Mouse (Mus musculus): Measurements from ENCODE around the gene Rpl6. TPM values are rescaled to one million over a fixed set of nuclear protein-coding genes. Genes with fewer than 3 reads are reported as not detected.
"Not testable (repeated sequence)": the region's sequence is repeated elsewhere in the genome, so short reads cannot be mapped to it uniquely, and the experiment has no call there.

Gene Rpl6
- polyA plus RNA-seq, 1 experiment = 394 TPM

DNA sequence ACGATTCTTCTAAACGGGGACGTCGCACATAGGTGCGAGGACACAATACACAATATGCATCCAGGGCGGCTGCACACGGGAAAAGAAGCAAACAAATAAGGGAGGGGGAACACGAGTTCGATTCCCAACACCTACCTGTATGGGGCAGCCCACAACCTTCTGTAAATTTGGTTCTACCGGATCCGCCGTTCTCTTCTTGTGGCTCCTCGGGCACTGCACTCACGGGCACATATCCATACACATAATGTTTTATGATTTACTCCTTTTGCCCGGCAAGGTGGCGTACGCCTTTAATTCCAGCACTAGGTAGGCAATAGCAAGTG, 12.7 kb upstream of the Rpl6 start:
- Histone ChIP-seq H3K27ac (ENCODE audit: insufficient read depth, low read length) (peak overlapping the region; percentile 71), H3K4me1 (ENCODE audit: control insufficient read depth, insufficient read depth, low read length) (peaks cover 7% of the 10 kb centered on the region), H3K4me3 (ENCODE audit: insufficient read depth, low read length) (peak overlapping the region; percentile 71)
- TF ChIP-seq CTCF (IDR thresholded peaks at IDR 0.05; ENCODE audit: extremely low read depth, insufficient read depth, low read length) (no peak), POLR2A (IDR thresholded peaks at IDR 0.05; ENCODE audit: extremely low read depth, insufficient read depth, low read length) (no peak)

DNA sequence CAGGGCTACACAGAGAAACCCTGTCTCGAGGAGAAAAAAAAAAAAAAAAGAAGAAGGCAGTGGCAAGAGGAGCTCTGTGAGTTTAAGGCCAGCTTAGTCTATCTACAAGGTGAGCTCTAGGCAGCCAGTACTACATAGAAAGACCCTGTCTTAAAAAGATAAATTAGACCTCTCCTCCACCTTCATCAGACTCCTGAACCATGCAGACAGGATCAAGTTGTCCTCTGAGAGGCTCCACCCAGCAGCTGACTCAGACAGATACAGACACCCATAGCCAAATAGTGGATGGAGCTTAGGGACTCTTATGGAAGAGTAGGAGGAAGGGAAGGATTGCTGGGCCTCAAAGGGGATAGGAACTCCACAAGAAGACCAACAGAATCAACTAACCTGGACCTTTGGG, 10.1 kb upstream of the Rpl6 start:
- Histone ChIP-seq H3K4me3 (ENCODE audit: insufficient read depth, low read length) (no peak overlapping the region), H3K27ac (ENCODE audit: insufficient read depth, low read length) (no peak overlapping the region), H3K4me1 (ENCODE audit: control insufficient read depth, insufficient read depth, low read length) (peaks cover 5% of the 10 kb centered on the region)
- no peak for TF ChIP-seq POLR2A (IDR thresholded peaks at IDR 0.05; ENCODE audit: extremely low read depth, insufficient read depth, low read length)

DNA sequence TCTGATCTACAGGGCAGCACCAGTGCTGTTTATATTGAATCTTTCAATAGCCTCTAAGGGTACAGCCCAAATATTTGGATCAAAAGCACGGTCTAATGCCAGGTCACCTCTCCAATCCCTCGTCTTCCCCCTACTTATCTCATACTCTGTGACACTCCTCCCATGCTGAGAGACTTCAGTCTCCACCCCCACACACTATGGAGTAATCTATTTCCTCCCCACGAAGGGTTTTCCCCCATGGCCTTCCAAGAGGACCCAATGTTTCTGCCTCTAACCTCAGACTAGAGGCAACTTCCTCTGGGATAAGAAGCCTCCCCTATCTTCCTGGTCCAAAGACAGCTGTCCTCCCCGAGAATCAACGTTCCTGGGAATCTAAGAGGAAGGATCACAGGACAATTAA, 7.5 kb upstream of the Rpl6 start:
- H3K27ac ChIP-seq (ENCODE audit: insufficient read depth, low read length) = no peak overlapping the region
- no peaks in the 10 kb centered on the region for H3K4me1 ChIP-seq (ENCODE audit: control insufficient read depth, insufficient read depth, low read length)
- TF ChIP-seq POLR2A (IDR thresholded peaks at IDR 0.05; ENCODE audit: extremely low read depth, insufficient read depth, low read length) = no peak
- no peak for TF ChIP-seq CTCF (IDR thresholded peaks at IDR 0.05; ENCODE audit: extremely low read depth, insufficient read depth, low read length)
- no peak overlapping the region for H3K4me3 ChIP-seq (ENCODE audit: insufficient read depth, low read length)

DNA sequence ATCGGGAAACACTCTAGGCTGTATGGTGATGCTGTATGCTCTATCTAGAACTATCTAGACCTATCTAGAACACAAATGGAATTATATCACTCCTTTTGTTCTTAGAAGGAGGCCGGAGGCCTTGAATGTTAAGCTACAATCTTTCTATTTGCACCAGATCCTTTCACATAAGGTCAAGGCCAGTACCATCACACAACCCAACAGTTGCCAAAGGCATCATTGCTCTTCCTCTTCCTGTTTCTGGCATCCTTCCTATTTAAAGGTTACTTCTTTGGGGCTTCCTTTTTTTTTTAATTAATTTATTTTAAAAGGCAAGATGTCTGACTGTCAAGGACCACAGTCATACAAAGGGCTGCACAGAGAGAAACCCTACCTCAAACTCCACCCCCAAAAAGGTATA, 6.9 kb upstream of the Rpl6 start:
- TF ChIP-seq CTCF (IDR thresholded peaks at IDR 0.05; ENCODE audit: extremely low read depth, insufficient read depth, low read length) = no peak
- TF ChIP-seq POLR2A (IDR thresholded peaks at IDR 0.05; ENCODE audit: extremely low read depth, insufficient read depth, low read length) = no peak
- H3K4me1 ChIP-seq (ENCODE audit: control insufficient read depth, insufficient read depth, low read length) = no peaks in the 10 kb centered on the region
- H3K27ac ChIP-seq (ENCODE audit: insufficient read depth, low read length) = no peak overlapping the region
- no peak overlapping the region for H3K4me3 ChIP-seq (ENCODE audit: insufficient read depth, low read length)

DNA sequence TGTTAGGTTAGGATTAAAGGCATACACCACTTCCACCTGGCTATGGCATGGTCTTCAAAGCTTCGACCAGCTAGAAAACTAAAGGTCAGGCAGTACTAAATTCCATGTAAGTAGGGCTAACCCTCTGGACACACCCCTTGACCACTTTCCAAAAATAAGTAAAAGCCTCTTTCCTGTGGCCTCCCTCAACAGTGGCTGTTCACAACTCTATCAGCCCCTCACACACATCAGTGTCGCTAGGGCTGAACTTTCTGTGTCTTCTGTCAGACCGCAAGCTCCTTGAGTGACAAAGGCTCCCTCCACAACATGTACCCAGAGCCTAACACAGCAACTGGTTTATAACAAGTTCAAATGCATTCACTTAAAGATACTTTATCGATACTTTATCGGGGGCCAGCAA, 5.9 kb upstream of the Rpl6 start:
- Histone ChIP-seq H3K27ac (ENCODE audit: insufficient read depth, low read length) (no peak overlapping the region), H3K4me1 (ENCODE audit: control insufficient read depth, insufficient read depth, low read length) (no peaks in the 10 kb centered on the region), H3K4me3 (ENCODE audit: insufficient read depth, low read length) (no peak overlapping the region)
- TF ChIP-seq CTCF (IDR thresholded peaks at IDR 0.05; ENCODE audit: extremely low read depth, insufficient read depth, low read length) (no peak), POLR2A (IDR thresholded peaks at IDR 0.05; ENCODE audit: extremely low read depth, insufficient read depth, low read length) (no peak)

DNA sequence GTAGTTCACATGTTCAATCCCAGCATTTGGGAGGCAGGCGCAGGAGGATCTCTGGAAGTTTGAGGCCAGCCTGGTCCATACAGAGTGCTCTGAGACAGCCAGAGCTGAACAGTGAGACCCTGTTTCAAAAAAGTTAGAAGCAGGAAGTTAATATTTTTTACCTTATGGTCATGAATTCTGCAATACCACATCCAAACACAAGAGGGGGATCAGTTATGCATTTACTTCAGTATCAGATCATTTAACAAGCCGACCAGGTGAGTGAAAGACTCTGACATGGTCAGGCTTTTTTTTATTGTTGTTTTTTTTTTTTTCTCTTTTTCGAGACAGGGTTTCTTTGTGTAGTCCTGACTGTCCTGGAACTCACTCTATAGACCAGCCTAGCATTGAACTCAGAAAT, 2.5 kb upstream of the Rpl6 start:
- Histone ChIP-seq H3K27ac (ENCODE audit: insufficient read depth, low read length) (no peak overlapping the region), H3K4me3 (ENCODE audit: insufficient read depth, low read length) (no peak overlapping the region), H3K4me1 (ENCODE audit: control insufficient read depth, insufficient read depth, low read length) (peaks cover 2% of the 10 kb centered on the region; the same call in 1 of the 2 replicates)
- TF ChIP-seq CTCF (IDR thresholded peaks at IDR 0.05; ENCODE audit: extremely low read depth, insufficient read depth, low read length) (no peak), POLR2A (IDR thresholded peaks at IDR 0.05; ENCODE audit: extremely low read depth, insufficient read depth, low read length) (no peak)

DNA sequence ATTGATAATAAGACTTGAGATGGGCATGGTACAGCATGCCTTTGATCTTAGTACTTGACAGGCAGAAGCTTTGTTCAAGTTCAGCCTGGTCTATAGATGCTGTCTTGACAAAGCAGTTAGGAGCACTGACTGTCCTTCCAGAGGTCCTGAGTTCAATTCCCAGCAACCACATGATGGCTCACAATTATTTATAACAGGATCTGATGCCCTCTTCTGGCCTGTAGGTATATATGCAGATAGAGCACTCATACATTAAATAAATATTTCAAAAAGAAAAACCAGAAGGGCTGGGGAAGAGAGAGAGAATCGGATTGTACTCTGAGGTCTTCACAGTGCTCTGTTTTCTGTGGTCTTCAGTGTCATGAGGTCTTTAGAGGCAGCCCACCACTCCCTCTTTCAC, 1.8 kb upstream of the Rpl6 start:
- TF ChIP-seq CTCF (IDR thresholded peaks at IDR 0.05; ENCODE audit: extremely low read depth, insufficient read depth, low read length) (no peak), POLR2A (IDR thresholded peaks at IDR 0.05; ENCODE audit: extremely low read depth, insufficient read depth, low read length) (no peak)
- Histone ChIP-seq H3K4me1 (ENCODE audit: control insufficient read depth, insufficient read depth, low read length) (peaks cover 2% of the 10 kb centered on the region; the same call in 1 of the 2 replicates), H3K27ac (ENCODE audit: insufficient read depth, low read length) (no peak overlapping the region), H3K4me3 (ENCODE audit: insufficient read depth, low read length) (no peak overlapping the region)

DNA sequence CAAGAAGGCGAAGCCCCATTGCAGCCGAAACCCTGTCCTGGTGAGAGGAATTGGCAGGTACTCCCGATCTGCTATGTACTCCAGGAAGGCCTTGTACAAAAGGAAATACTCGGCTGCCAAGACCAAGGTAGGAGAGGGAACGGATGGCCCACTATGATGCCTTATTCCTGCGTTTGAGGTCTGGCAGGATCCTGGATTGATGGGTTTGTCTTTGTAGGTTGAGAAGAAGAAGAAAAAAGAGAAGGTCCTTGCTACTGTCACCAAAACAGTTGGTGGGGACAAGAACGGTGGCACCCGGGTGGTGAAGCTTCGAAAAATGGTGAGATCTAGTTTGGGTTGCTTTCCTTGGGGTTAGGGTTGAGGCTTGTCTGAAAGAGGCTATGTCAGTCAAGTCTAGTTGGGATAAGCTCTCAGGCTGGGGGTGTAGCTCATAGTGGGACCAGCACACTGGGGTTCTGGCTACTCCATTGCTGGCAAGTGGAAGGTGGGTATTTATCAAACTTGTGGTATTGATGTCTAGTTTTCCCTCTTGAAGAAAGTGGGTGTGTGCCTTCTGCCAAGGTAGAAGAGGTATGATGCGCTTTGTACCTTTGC, 1.4 kb downstream of the Rpl6 start:
- H3K4me3 ChIP-seq (ENCODE audit: insufficient read depth, low read length) = peak overlapping the region; percentile 75; the same call in 1 of the 2 replicates
- H3K27ac ChIP-seq (ENCODE audit: insufficient read depth, low read length) = not testable (repeated sequence)

DNA sequence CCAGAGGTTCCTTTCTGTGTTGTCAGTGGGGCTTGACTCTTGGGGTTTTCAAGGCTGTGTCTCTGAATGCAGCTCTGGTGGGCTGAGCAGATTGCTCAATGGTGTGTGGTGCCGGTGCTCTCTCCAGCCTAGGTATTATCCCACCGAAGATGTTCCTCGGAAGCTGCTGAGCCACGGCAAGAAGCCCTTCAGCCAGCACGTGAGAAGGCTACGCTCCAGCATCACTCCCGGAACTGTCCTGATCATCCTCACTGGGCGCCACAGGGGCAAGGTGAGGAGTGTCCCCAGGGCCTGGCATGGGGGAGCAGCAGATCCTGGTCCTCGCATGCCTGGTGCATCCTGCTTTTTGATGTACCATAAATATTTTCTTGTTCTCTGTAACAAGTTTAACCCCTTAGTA, 2.3 kb downstream of the Rpl6 start:
- H3K4me3 ChIP-seq (ENCODE audit: insufficient read depth, low read length) = no peak overlapping the region
- TF ChIP-seq CTCF (IDR thresholded peaks at IDR 0.05; ENCODE audit: extremely low read depth, insufficient read depth, low read length) (no peak), POLR2A (IDR thresholded peaks at IDR 0.05; ENCODE audit: extremely low read depth, insufficient read depth, low read length) (no peak)
- H3K27ac ChIP-seq (ENCODE audit: insufficient read depth, low read length) = no peak overlapping the region
- H3K4me1 ChIP-seq (ENCODE audit: control insufficient read depth, insufficient read depth, low read length) = peaks cover 2% of the 10 kb centered on the region; the same call in 1 of the 2 replicates

More for the DNA sequence above, 1.4 kb downstream of the Rpl6 start:
- H3K4me1 ChIP-seq (ENCODE audit: control insufficient read depth, insufficient read depth, low read length) = not testable (repeated sequence)

DNA sequence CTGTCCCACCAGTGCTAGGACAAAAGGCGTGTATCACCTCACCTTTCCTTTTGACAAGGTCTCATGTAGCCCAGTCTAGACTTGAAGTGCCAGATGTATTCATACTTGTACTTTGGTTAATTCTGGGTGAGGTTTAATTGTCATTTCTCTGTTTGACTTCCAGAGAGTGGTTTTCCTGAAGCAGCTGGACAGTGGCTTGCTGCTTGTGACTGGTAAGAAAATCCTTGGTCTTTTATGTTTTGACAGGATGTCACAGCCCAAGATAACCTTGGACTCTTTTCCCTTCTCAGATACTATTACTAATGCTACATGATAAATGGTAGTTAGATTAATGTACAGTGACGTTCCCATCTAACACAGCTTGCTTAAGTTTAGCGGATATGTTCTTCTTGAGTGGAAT, 2.7 kb downstream of the Rpl6 start:
- peaks cover 2% of the 10 kb centered on the region; the same call in 1 of the 2 replicates for H3K4me1 ChIP-seq (ENCODE audit: control insufficient read depth, insufficient read depth, low read length)
- TF ChIP-seq POLR2A (IDR thresholded peaks at IDR 0.05; ENCODE audit: extremely low read depth, insufficient read depth, low read length) (no peak), CTCF (IDR thresholded peaks at IDR 0.05; ENCODE audit: extremely low read depth, insufficient read depth, low read length) (no peak)
- H3K4me3 ChIP-seq (ENCODE audit: insufficient read depth, low read length) = no peak overlapping the region
- no peak overlapping the region for H3K27ac ChIP-seq (ENCODE audit: insufficient read depth, low read length)
